Mouse (Mus musculus) kidney, adult 10 weeks (tissue): ENCODE measurements around the gene Gm11115. TPM values are rescaled to one million over a fixed set of nuclear protein-coding genes. Genes with fewer than 3 reads are reported as not detected.

Experiments used
- polyA plus RNA-seq: library from polyadenylated mRNA; stranded (reverse); fragments of 350-450 nt; fragmentation: Illumina TruSeq; extraction: RNeasy Lipid Tissue Mini Kit (QIAGEN cat#74804); gene quantifications from one replicate; pipeline ENCODE4 v1.2.3, GENCODE M21; 2014; ENCODE audit warnings: low read depth, low replicate concordance

Gene Gm11115
- not detected for polyA plus RNA-seq

DNA sequence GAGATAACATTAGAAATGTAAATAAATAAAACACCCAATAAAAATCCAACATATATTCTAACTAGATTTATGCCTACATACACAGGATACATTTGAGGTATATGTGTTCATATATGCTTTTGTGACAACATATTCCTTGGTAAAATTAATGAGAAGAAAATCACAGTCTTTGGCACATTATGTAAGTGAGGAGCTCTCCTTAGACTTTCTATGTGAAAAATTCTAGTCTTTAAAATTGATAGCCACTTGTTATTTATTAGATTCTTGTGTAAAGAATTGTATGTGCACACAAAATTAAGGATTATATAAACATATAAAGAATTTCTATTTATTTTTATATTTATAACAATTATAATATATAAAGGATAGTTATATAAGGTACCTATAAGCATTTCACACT lies at the start of gene Gm11115:
TSS of gene Gm11115 (minus strand) at position 101 of the 400 bp plus-strand sequence.

DNA sequence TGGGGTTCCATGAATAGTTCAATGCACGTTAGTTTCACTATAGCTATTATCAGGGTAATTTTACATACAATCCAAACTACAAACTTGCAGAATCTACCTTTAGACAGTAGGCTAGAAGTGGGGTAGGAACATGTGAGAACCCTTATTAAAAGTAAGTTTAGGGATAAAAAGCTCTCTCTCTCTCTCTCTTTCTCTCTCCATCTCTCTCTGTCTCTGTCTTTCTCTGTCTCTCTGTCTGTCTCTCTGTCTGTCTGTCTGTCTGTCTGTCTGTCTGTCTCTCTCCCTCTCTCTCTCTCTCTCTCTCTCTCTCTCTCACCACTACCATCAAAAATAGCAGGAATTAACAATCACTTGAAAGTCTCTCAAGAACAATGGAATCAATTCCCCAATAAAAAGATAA lies 42.5 kb downstream of the Gm11115 start, which contains the start of gene Gm11116:
TSS of gene Gm11116 (minus strand) at position 101 of the 400 bp plus-strand sequence.

Other genes starting within 250 kb of the Gm11115 start
- gene Csn3, start 228.5 kb downstream of the Gm11115 start, polyA plus RNA-seq = not detected
- not detected for gene 2310003L06Rik, start 184.6 kb downstream of the Gm11115 start, polyA plus RNA-seq
- gene Gm28434, start 184.6 kb downstream of the Gm11115 start, polyA plus RNA-seq = not detected
- gene Cabs1, start 174.7 kb downstream of the Gm11115 start, polyA plus RNA-seq = 0.28 TPM
- not detected for gene Smr3a, start 151.6 kb downstream of the Gm11115 start, polyA plus RNA-seq
- gene Smr2, start 67.5 kb downstream of the Gm11115 start, polyA plus RNA-seq = not detected
- gene Gm11116, start 42.6 kb downstream of the Gm11115 start, polyA plus RNA-seq = not detected
- gene Gm7714, start 114.8 kb upstream of the Gm11115 start, polyA plus RNA-seq = not detected
- not detected for gene Prol1, start 163.2 kb upstream of the Gm11115 start, polyA plus RNA-seq
- not detected for gene Amtn, start 222.0 kb upstream of the Gm11115 start, polyA plus RNA-seq